Mouse (Mus musculus) ES-Bruce4 (cell line): ENCODE measurements around the gene Fam170b.

Source experiments
- CTCF ChIP-seq: IDR thresholded peaks from one replicate; pipeline ENCODE4 v1.8.1; 2011; ENCODE audit warnings: low read depth, low read length
- EP300 ChIP-seq: IDR thresholded peaks from 2 replicates; pipeline ENCODE4 v1.6.1; 2011; ENCODE audit warnings: low read depth, low read length; ENCODE audit not compliant: insufficient read depth
- POLR2A ChIP-seq: IDR thresholded peaks from one replicate; pipeline ENCODE4 v1.8.1; 2011; ENCODE audit warnings: low read length; ENCODE audit not compliant: insufficient read depth

DNA sequence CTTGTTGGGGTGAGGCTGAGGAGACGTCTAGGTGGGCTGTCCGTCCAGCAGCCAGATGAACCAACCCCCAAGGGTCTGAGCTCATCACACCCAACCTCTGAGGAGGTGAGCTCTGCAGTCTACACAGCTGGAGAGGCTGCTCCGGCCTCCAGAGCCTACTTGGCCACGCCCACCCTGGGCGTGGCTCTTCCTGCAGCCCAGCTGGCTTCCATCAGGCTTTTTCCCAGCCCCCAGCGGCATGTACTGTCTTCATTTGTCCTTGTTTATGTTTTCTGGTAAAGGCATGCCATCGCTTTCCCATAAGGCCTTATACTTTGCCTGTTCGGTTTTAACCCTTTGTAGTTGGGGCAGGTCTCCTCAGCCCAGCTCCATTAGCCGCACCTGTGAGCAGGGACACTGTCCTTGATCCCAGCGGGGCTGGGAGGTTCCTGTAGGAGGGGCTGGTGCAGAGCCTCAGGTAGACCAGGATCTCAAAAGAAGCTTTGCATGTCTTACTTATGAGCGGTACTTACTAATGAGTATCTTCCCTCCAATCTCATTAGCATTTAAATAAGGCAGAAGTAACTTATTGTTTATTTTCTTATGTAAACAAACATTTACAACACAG lies 8.2 kb upstream of the Fam170b start:
- TF ChIP-seq POLR2A (no peak), CTCF (no peak), EP300 (no peak)
